Mouse (Mus musculus): ENCODE data around the gene St8sia1. TPM values are rescaled to one million over a fixed set of nuclear protein-coding genes. Genes with fewer than 3 reads are reported as not detected.

The St8sia1 gene
- total RNA-seq, 2 experiments from 2014 or later = 0.83 to 1.2 TPM

DNA sequence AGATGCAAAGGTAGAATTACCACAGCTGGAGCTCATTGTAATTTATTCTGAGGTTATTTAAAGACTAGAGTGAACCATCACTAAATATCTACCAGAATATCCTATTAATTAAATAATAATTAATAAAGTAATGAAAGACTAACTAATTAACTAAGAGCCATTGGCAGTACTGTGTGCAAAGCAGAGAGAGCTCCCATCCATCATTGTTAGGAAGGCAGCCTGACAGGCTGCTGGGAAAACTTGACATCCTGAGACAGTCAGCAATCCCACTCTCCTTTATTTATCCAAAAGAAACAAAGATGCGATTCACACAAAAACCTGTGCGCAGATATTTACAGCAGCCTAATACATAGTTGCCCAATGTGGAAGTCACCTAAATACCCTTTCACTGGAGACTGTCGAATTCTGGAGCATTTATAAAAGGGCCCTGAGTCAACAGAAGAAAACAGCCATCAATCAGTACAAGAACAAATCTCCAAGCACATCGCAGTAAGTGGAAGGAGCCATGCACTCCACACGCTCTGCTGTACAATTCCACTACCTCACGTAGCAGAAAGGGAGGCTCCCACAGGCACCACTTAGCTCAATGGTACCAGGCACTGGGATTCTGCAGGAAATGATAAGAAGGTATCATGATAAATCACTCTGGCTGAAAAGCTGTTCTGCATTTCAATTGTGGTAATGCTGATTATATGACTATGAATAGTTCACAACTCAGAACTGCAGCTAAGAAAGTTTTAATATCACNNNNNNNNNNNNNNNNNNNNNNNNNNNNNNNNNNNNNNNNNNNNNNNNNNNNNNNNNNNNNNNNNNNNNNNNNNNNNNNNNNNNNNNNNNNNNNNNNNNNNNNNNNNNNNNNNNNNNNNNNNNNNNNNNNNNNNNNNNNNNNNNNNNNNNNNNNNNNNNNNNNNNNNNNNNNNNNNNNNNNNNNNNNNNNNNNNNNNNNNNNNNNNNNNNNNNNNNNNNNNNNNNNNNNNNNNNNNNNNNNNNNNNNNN lies 15.7 kb upstream of the St8sia1 start:
- DNase-seq (ENCODE audit: low spot score in 2 of 2) = no peak

DNA sequence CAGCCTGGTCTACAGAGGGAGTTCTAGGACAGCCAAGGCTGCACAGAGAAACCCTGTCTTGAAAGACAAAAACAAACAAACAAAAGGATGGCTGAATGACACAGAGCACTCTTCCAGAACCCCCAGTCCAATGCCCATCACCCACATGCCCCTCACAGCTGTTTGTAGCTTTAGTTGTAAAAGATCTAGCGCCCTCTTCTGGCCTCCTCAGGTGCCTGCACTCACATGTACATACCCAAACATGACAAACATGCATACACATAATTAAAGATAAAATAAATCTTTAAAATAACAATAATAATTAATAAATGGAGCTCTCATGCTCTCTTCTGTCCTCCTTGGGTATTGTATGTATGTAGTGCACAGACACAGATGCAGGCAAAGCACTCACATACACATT lies 13.0 kb upstream of the St8sia1 start:
- no peak for DNase-seq (ENCODE audit: low spot score in 2 of 2)

- no peak for DNase-seq (ENCODE audit: low spot score in 2 of 2)
These were observed 9.0 kb upstream of the St8sia1 start for GRCm38 (mm10) chr6:142973289-142973688.

DNA sequence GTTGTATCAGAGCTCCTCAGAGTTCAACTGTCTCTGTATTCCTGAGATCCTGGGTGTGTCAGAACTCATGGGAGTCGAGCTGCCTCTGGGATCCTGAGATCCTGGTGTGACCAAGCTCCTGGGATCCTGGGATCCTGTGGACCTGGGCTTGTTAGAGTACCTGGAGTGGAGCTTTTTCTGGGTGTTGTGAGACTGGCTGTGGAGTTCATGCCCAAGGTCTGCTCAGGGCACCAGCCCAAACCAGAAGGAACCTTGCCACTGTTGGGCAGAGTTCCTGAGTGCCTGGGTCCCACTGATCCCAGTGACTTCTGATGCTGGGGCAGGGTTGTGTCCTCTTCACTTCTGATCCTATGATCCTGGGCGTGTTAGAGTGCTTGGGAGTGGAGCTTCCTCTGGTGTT lies 8.0 kb upstream of the St8sia1 start:
- no peak for DNase-seq (ENCODE audit: low spot score in 2 of 2)

DNA sequence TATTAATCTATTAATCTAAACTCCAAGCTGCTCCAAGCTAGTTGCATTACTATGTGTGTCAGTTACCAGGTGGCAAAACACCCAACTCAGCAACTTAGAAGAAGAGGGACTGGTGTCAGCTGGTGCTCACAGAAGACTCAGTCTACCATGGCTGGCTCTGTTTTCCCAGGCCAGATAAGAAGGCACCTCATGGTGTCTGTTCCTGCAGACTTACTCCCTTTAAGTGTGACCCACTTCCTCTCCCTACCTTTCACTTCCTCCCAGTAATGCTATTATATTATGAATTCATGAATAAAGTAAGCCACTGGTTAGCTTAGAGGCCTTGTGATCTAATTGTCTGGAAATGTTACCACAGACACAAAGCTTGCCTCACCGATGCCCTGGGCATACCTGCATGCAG lies 3.2 kb upstream of the St8sia1 start:
- no peak for DNase-seq (ENCODE audit: low spot score in 2 of 2)

- DNase-seq (ENCODE audit: low spot score in 2 of 2) = no peak
These were observed 506 bp upstream of the St8sia1 start for GRCm38 (mm10) chr6:142964531-142965385.

DNA sequence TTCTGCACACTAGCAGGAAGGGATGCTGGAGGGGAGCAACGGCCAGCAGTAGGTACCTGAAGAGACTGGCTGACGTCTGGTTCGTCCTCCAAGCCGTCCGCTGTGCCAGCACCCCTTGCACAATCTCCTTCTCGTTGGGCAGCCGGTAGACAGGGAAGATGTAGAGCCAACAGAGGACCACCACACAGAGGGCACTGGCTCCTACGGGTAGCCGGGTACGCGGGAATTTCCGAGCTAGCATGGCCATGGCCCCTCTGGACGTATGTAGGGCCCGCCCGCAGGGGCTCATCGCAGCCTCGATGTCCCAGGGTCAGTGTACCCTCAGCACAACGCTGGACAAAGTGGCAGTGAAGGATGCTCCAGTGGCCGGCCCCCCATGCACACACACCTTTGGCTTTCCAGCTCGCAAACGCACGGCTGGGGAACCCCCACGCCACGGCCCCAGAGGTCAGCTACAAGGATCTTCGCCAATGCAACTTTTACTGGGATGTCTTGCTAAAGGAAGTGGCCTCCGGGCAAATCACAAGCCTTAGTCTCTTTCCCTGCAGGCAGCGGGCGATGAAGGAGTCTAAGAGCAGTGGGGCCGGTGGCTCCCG lies 674 bp downstream of the St8sia1 start:
- no peak for DNase-seq (ENCODE audit: low spot score in 2 of 2)

- DNase-seq (ENCODE audit: low spot score in 2 of 2) = no peak
These were observed 1.4 kb downstream of the St8sia1 start for GRCm38 (mm10) chr6:142962881-142963280.

DNA sequence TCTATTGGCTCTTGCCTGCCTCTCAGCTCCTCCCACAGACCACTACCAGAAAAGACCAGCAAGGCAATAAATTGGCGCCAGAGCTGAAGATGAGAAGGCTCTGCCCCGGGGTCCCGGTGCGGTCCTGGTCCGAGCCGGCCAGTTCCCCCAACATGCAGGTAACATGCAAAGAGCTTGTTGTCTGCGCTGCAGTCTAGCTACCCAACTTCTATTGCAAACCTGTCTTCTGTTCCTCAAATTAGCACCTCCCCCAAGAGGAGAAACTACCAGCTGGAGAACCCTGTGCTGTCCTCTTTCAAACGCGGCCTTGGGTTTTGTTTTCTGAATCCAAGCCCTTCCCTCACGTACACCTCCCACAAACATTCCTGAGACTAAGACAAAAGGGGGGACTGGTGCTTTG lies 1.8 kb downstream of the St8sia1 start:
- no peak for DNase-seq (ENCODE audit: low spot score in 2 of 2)

- no peak for DNase-seq (ENCODE audit: low spot score in 2 of 2)
These were observed 2.4 kb downstream of the St8sia1 start for GRCm38 (mm10) chr6:142961721-142962455.

- no peak for DNase-seq (ENCODE audit: low spot score in 2 of 2)
These were observed 7.7 kb downstream of the St8sia1 start for GRCm38 (mm10) chr6:142956556-142956955.

DNA sequence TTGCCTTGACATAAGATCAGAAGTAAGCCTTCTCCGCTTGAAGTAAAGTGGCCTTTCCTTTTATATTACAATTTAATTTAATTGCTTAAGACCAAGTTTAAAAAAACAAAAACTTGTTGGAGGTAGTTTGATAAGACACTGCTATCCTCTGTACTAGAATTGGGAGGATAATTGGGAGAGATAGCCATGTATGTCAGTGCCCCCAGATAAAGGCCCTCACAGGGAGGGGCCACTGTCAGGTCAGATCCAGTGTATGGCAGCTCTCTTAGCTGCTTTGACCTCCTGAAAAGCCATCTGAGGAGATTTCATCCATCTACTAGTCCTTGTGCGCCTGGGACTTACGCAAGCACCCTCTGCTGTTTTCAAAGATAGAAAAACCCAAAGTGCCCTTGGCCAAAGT lies 9.0 kb downstream of the St8sia1 start:
- DNase-seq (ENCODE audit: low spot score in 2 of 2) = no peak

- no peak for DNase-seq (ENCODE audit: low spot score in 2 of 2)
These were observed 11.1 kb downstream of the St8sia1 start for GRCm38 (mm10) chr6:142953189-142953588.

DNA sequence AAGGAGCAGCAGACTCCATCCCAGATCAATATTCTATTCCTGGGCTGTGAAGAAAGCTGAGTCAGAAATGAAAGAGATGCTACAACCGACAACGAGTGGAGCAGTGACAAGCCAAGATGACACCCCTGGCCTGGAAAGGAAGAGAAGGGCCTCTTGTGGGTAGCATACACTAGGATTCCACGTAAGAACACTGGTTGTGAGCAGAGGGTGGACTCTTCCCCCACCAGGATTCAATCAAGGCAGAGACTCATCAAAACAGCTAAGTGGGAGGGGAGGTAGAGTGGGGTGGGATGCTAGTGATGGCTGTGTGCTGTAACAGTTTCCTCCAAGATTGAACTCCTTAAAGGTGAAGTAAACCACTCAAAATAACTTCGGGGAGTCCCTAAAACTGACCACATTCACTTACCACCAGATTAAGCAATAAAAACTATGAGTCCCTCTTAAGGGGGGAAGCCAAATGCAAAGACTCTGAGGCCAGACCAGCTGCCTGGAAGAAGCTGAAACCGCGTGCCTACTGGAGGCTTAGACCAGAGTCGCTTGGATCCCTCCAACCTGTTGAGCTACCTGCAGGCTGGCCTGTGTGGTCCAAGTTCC lies 11.8 kb downstream of the St8sia1 start:
- DNase-seq (ENCODE audit: low spot score in 2 of 2) = no peak

- no peak for DNase-seq (ENCODE audit: low spot score in 2 of 2)
These were observed 12.5 kb downstream of the St8sia1 start for GRCm38 (mm10) chr6:142951564-142952308.

- DNase-seq (ENCODE audit: low spot score in 2 of 2) = no peak
These were observed 13.9 kb downstream of the St8sia1 start for GRCm38 (mm10) chr6:142950354-142950753.

- DNase-seq (ENCODE audit: low spot score in 2 of 2) = no peak
These were observed 15.3 kb downstream of the St8sia1 start for GRCm38 (mm10) chr6:142948955-142949357.

DNA sequence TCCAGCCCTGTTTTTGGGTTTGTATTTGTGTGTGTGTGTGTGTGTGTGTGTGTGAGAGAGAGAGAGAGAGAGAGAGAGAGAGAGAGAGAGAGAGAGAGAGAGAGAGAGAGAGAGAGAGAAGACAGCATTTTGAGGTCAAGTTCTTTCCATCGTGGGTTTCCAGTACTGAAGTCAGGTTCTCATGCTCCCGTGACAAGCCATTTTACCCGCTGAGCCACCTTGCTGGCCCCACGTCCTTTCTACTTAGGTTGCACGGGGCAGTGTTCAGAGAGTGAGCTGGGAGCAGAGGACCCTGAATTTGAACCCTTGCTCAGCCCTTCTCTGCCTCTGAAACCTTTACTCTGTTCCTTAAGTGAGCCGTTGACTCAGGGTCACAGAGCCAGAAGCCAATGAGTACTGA lies 17.2 kb downstream of the St8sia1 start:
- DNase-seq (ENCODE audit: low spot score in 2 of 2) = no peak

DNA sequence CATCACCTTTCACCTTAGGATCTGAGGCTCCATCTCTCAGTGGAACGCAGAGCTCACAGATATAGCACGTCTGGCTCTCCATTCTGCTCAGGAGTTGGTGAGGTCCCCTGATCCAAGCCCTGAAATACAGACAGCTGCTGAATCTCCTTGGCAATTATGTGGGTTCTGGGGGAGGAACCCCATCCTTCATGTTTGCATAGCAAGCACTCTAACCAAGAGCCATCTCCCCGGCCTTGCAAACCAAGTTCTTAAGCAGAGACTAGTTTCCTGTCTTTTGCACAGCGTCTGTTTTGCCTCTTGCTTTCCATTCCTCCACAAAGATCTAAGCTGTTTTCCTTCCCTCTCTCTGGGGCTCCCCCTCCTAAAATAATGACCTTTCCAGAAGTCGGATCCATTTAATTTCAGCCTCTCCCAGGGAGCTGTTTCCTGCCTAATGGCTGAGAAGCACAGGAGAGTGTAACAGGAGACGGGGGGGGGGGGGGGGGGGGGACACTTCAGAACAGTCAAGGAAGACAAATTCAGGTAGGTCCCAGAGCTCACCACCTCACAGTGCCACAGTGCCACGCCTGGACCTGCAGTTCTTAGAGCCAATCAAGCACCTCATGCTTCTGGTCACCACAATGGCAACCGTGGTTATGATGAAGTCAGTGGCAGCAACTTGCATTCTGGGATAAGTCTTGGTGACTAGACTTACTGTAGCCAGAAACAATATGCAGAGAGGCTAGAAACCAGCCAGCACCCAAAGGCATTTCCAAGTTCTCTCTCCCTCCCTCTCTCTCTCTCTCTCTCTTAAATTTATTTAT lies 18.0 kb downstream of the St8sia1 start:
- DNase-seq (ENCODE audit: low spot score in 2 of 2) = no peak

All from adrenal gland, adult 18-20 months (tissue).